Mouse (Mus musculus) retina, postnatal 7 days (tissue): ENCODE measurements around the gene Creg1.
A peak's percentile ranks its signal among the peaks of the same experiment; 100 is the strongest.
"Not testable (repeated sequence)": the region's sequence is repeated elsewhere in the genome, so short reads cannot be mapped to it uniquely, and the experiment has no call there.

Experiments
- DNase-seq: peaks from one replicate; pipeline ENCODE4 v3.0.0-alpha.2; 2012; ENCODE audit warnings: low read depth, low spot score

Creg1 gene

GRCm38 (mm10) chr1:165751142-165751541 is 12.4 kb upstream of the Creg1 start:
- DNase-seq, result no peak

GRCm38 (mm10) chr1:165751838-165752237 is 11.7 kb upstream of the Creg1 start:
- DNase-seq, result no peak

- no peak for DNase-seq
Observed at GRCm38 (mm10) chr1:165754205-165754604, 9.3 kb upstream of the Creg1 start.

GRCm38 (mm10) chr1:165755194-165755593 is 8.4 kb upstream of the Creg1 start:
- no peak for DNase-seq

- DNase-seq, result no peak
Observed at GRCm38 (mm10) chr1:165761522-165762305, 1.8 kb upstream of the Creg1 start.

- DNase-seq, result not testable (repeated sequence)
Observed at GRCm38 (mm10) chr1:165762498-165762897, 1.0 kb upstream of the Creg1 start.

GRCm38 (mm10) chr1:165762914-165763634 is 472 bp upstream of the Creg1 start:
- DNase-seq, result no peak

- no peak for DNase-seq
Observed at GRCm38 (mm10) chr1:165764571-165764970, 1.0 kb downstream of the Creg1 start.

- DNase-seq, result no peak
Observed at GRCm38 (mm10) chr1:165765041-165765440, 1.5 kb downstream of the Creg1 start.

GRCm38 (mm10) chr1:165765651-165766294 is 2.2 kb downstream of the Creg1 start:
- DNase-seq, result no peak

- no peak for DNase-seq
Observed at GRCm38 (mm10) chr1:165766295-165766890, 2.8 kb downstream of the Creg1 start.

- no peak for DNase-seq
Observed at GRCm38 (mm10) chr1:165768894-165769512, 5.5 kb downstream of the Creg1 start.

GRCm38 (mm10) chr1:165770181-165770759 is 6.7 kb downstream of the Creg1 start:
- DNase-seq, result no peak

GRCm38 (mm10) chr1:165771491-165771897 is 7.9 kb downstream of the Creg1 start:
- peak; percentile 61 for DNase-seq

GRCm38 (mm10) chr1:165771998-165772397 is 8.5 kb downstream of the Creg1 start:
- DNase-seq, result no peak

- DNase-seq, result peak; percentile 46
Observed at GRCm38 (mm10) chr1:165775518-165776294, 12.2 kb downstream of the Creg1 start.

- peak; percentile 43 for DNase-seq
Observed at GRCm38 (mm10) chr1:165779954-165780585, 16.5 kb downstream of the Creg1 start.

GRCm38 (mm10) chr1:165780586-165781111 is 17.1 kb downstream of the Creg1 start:
- no peak for DNase-seq

GRCm38 (mm10) chr1:165781426-165781825 is 17.9 kb downstream of the Creg1 start:
- DNase-seq, result no peak

- DNase-seq, result no peak
Observed at GRCm38 (mm10) chr1:165781911-165782310, 18.4 kb downstream of the Creg1 start.
